Mouse (Mus musculus): Measurements from ENCODE around the gene Slc4a2. TPM values are rescaled to one million over a fixed set of nuclear protein-coding genes. Genes with fewer than 3 reads are reported as not detected.

Slc4a2 gene
- polyA plus RNA-seq, 1 experiment = 47.5 TPM

GRCm38 (mm10) chr5:24474025-24474722, 50.5 kb downstream of the Slc4a2 start:
- H3K27ac ChIP-seq (ENCODE audit: insufficient read depth, low read length) = no peak overlapping the region
- TF ChIP-seq POLR2A (IDR thresholded peaks at IDR 0.05; ENCODE audit: low read depth, low read length) (no peak), CTCF (IDR thresholded peaks at IDR 0.05; ENCODE audit: extremely low read depth, insufficient read depth, insufficient read length, insufficient replicate concordance) (no peak)
- no peak for DNase-seq (ENCODE audit: low read depth in 1 of 2, low spot score in 2 of 2)
- peaks cover 11% of the 10 kb centered on the region for H3K27me3 ChIP-seq (ENCODE audit: control insufficient read depth, insufficient read depth, low read length)
- peak overlapping the region; percentile 27; the same call in 1 of the 2 replicates for H3K4me3 ChIP-seq (ENCODE audit: extremely low read depth, insufficient read depth, insufficient read length)
- H3K36me3 ChIP-seq (ENCODE audit: control insufficient read depth, insufficient read depth, low read length) = peaks cover 12% of the 10 kb centered on the region
- WGBS = 24% methylated on average over 76 of the region's 77 CpGs
- H3K4me1 ChIP-seq (ENCODE audit: control insufficient read depth, insufficient read depth, insufficient read length) = peaks cover 10% of the 10 kb centered on the region

- TF ChIP-seq CTCF (IDR thresholded peaks at IDR 0.05; ENCODE audit: extremely low read depth, insufficient read depth, insufficient read length, insufficient replicate concordance) = no peak
- TF ChIP-seq POLR2A (IDR thresholded peaks at IDR 0.05; ENCODE audit: low read depth, low read length) = no peak
Measured at GRCm38 (mm10) chr5:24474723-24475261, 51.2 kb downstream of the Slc4a2 start.

DNA sequence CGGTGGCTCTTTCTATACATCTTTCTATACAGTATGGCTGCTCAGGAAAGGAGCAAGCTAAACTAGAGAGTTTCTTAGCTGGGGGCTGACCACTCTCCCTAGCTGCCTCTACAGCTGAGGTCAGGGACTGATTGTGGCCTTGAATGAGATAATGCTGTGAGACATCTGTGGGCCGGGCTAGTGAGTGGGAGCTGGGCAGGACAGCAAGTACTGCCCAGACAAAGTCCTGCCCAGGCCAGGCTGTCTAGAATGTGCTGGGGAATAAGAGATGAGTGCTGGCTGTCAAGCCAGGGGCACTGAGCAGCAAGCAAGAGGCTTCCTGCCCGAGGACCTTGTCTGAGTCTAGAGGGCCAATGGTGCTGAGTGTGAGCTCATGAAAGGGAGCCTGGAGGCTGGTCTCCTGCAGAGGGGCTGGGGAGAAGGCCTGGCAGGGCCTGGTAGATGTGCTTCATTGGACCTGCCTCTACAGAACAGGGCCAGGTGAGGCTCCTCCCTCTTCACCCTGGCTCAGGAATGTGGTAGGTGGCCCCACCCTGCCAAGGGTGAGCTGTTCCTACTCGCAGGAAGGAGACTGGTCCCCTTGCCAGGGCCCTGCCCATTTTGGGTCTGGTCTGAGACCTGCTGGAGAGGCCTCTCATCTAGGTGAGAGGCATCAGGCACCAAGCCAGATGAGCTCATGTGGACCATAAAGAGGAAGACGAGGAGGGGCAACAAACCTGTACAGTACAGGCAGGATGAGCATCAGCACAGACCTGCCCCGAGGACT, 52.0 kb downstream of the Slc4a2 start:
- 89% methylated on average over 6 of the region's 6 CpGs for WGBS
- peaks cover 10% of the 10 kb centered on the region for H3K4me1 ChIP-seq (ENCODE audit: control insufficient read depth, insufficient read depth, insufficient read length)
- no peak for TF ChIP-seq CTCF (IDR thresholded peaks at IDR 0.05; ENCODE audit: extremely low read depth, insufficient read depth, insufficient read length, insufficient replicate concordance)
- no peak for TF ChIP-seq POLR2A (IDR thresholded peaks at IDR 0.05; ENCODE audit: low read depth, low read length)
- H3K27me3 ChIP-seq (ENCODE audit: control insufficient read depth, insufficient read depth, low read length) = peaks cover 11% of the 10 kb centered on the region
- H3K36me3 ChIP-seq (ENCODE audit: control insufficient read depth, insufficient read depth, low read length) = peaks cover 24% of the 10 kb centered on the region
- no peak overlapping the region for H3K4me3 ChIP-seq (ENCODE audit: extremely low read depth, insufficient read depth, insufficient read length)
- no peak overlapping the region for H3K27ac ChIP-seq (ENCODE audit: insufficient read depth, low read length)
- no peak for DNase-seq (ENCODE audit: low read depth in 1 of 2, low spot score in 2 of 2)

More at GRCm38 (mm10) chr5:24474723-24475261, 51.2 kb downstream of the Slc4a2 start:
- 9% methylated on average over 67 of the region's 67 CpGs for WGBS
- Histone ChIP-seq H3K27ac (ENCODE audit: insufficient read depth, low read length) (no peak overlapping the region), H3K36me3 (ENCODE audit: control insufficient read depth, insufficient read depth, low read length) (peaks cover 16% of the 10 kb centered on the region), H3K4me1 (ENCODE audit: control insufficient read depth, insufficient read depth, insufficient read length) (peaks cover 10% of the 10 kb centered on the region), H3K4me3 (ENCODE audit: extremely low read depth, insufficient read depth, insufficient read length) (peak overlapping the region; percentile 27; the same call in 1 of the 2 replicates), H3K27me3 (ENCODE audit: control insufficient read depth, insufficient read depth, low read length) (peaks cover 11% of the 10 kb centered on the region)
- no peak for DNase-seq (ENCODE audit: low read depth in 1 of 2, low spot score in 2 of 2)

- H3K4me3 ChIP-seq (ENCODE audit: extremely low read depth, insufficient read depth, insufficient read length) = no peak overlapping the region
- no peak overlapping the region for H3K27ac ChIP-seq (ENCODE audit: insufficient read depth, low read length)
- no peak for DNase-seq (ENCODE audit: low read depth in 1 of 2, low spot score in 2 of 2)
- TF ChIP-seq POLR2A (IDR thresholded peaks at IDR 0.05; ENCODE audit: low read depth, low read length) = no peak
- no peak for TF ChIP-seq CTCF (IDR thresholded peaks at IDR 0.05; ENCODE audit: extremely low read depth, insufficient read depth, insufficient read length, insufficient replicate concordance)
- peaks cover 11% of the 10 kb centered on the region for H3K27me3 ChIP-seq (ENCODE audit: control insufficient read depth, insufficient read depth, low read length)
- H3K36me3 ChIP-seq (ENCODE audit: control insufficient read depth, insufficient read depth, low read length) = peaks cover 33% of the 10 kb centered on the region
- 95% methylated on average over 9 of the region's 9 CpGs for WGBS
- peaks cover 10% of the 10 kb centered on the region for H3K4me1 ChIP-seq (ENCODE audit: control insufficient read depth, insufficient read depth, insufficient read length)
Measured at GRCm38 (mm10) chr5:24477909-24478308, 54.3 kb downstream of the Slc4a2 start.

DNA sequence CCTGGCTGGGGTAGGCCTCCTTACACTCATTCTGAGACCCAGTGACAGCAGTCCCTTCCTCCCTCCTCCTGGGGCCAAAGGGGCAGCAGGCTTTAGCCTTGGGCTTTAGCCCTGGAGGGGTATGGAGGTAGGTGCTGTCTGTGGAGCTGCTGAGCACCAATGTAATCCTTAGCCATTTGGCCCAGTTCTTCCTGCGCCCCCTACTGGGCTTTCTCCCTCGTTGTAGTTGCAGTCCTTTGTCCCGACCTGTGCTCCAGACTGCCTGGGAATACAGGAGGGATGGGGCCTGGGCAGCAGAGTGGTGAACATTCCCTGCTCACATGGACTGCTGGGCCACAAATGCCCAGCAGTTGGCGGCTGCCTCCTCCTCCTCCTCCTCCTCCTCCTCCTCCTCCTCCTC, 58.0 kb downstream of the Slc4a2 start:
- DNase-seq (ENCODE audit: low read depth in 1 of 2, low spot score in 2 of 2) = peak in 1 of 2 experiments; percentile 33
- 46% methylated on average over 4 of the region's 4 CpGs for whole genome bisulfite sequencing
- TF ChIP-seq POLR2A (IDR thresholded peaks at IDR 0.05; ENCODE audit: low read depth, low read length) = no peak
- TF ChIP-seq CTCF (IDR thresholded peaks at IDR 0.05; ENCODE audit: extremely low read depth, insufficient read depth, insufficient read length, insufficient replicate concordance) = peak; percentile 36; the same call in 1 of the 2 replicates
- Histone ChIP-seq H3K27me3 (ENCODE audit: control insufficient read depth, insufficient read depth, low read length) (no peaks in the 10 kb centered on the region), H3K4me3 (ENCODE audit: extremely low read depth, insufficient read depth, insufficient read length) (no peak overlapping the region), H3K27ac (ENCODE audit: insufficient read depth, low read length) (no peak overlapping the region), H3K36me3 (ENCODE audit: control insufficient read depth, insufficient read depth, low read length) (peaks cover 34% of the 10 kb centered on the region), H3K4me1 (ENCODE audit: control insufficient read depth, insufficient read depth, insufficient read length) (no peaks in the 10 kb centered on the region)

- Histone ChIP-seq H3K27ac (ENCODE audit: insufficient read depth, low read length) (no peak overlapping the region), H3K4me1 (ENCODE audit: control insufficient read depth, insufficient read depth, insufficient read length) (no peaks in the 10 kb centered on the region), H3K4me3 (ENCODE audit: extremely low read depth, insufficient read depth, insufficient read length) (no peak overlapping the region), H3K36me3 (ENCODE audit: control insufficient read depth, insufficient read depth, low read length) (peaks cover 31% of the 10 kb centered on the region), H3K27me3 (ENCODE audit: control insufficient read depth, insufficient read depth, low read length) (no peaks in the 10 kb centered on the region)
- no peak for DNase-seq (ENCODE audit: low read depth in 1 of 2, low spot score in 2 of 2)
- WGBS = 95% methylated on average over 41 of the region's 41 CpGs
- TF ChIP-seq POLR2A (IDR thresholded peaks at IDR 0.05; ENCODE audit: low read depth, low read length) = no peak
- TF ChIP-seq CTCF (IDR thresholded peaks at IDR 0.05; ENCODE audit: extremely low read depth, insufficient read depth, insufficient read length, insufficient replicate concordance) = no peak; the same call in 1 of the 2 replicates
Measured at GRCm38 (mm10) chr5:24482247-24483079, 58.8 kb downstream of the Slc4a2 start.
